Mouse (Mus musculus): ENCODE measurements around the gene Ap1m2. TPM values are rescaled to one million over a fixed set of nuclear protein-coding genes. Genes with fewer than 3 reads are reported as not detected.

The Ap1m2 gene
- polyA plus RNA-seq, 2 experiments: 0.07 to 0.24 TPM

GRCm38 (mm10) chr9:21287571-21288402, 24.4 kb downstream of the Ap1m2 start, which contains the start of gene Kri1:
Gene Kri1, minus strand, starts transcription at chr9:21287969.
- peaks cover 32% of the 10 kb centered on the region for H3K36me3 ChIP-seq (replicated peaks; ENCODE audit: control insufficient read depth, insufficient read depth, low read depth)
- under 1% methylated on average over 59 of the region's 59 CpGs for WGBS (ENCODE audit: insufficient replicate concordance)

DNA sequence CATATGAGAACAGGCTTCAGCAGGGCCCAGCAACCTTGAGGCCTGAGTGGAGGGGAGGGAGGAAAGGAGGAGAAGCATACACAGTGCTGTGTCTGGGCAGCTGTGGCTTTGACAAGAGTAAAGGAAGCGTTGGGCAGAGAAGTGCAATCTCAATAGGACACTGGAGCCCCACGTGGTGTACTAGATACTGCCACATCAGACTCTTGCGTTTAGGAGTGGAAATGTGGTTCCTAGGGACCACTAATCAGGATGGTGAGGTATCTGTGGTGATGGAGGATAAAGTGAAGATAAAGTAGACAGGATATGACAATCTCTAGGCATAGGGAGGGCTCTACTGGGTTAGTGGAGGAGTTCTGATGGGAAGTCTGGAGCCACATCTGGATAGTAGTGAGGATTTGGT, 25.4 kb downstream of the Ap1m2 start:
- Histone ChIP-seq H3K9me3 (ENCODE audit: control insufficient read depth, low read length) (no peaks in the 10 kb centered on the region), H3K27me3 (ENCODE audit: control insufficient read depth, insufficient read depth, low read length) (no peaks in the 10 kb centered on the region), H3K36me3 (replicated peaks; ENCODE audit: control insufficient read depth, insufficient read depth, low read depth) (peaks cover 40% of the 10 kb centered on the region), H3K4me1 (replicated peaks; ENCODE audit: control insufficient read depth in 2 of 2, insufficient read depth in 2 of 2, low read length in 1 of 2) (peaks cover 23 to 24% of the 10 kb centered on the region in 2 experiments), H3K4me3 (ENCODE audit: insufficient read depth in 1 of 2, low read depth in 2 of 2, low read length in 2 of 2) (peak overlapping the region; percentile 89 to 92), H3K4me2 (ENCODE audit: low read depth) (peak overlapping the region; percentile 80), H3K27ac (peak overlapping the region; percentile 79), H3K9ac (replicated peaks) (peak overlapping the region; percentile 89)
- no peak for DNase-seq (ENCODE audit: low read depth in 3 of 3, low spot score in 3 of 3)
- TF ChIP-seq CTCF (IDR thresholded peaks at IDR 0.05; ENCODE audit: low read depth): no peak
- TF ChIP-seq EP300 (IDR thresholded peaks at IDR 0.05; ENCODE audit: low read depth): no peak
- no peak for ATAC-seq (ENCODE audit: insufficient read depth)
- WGBS (ENCODE audit: insufficient replicate concordance): 5% methylated on average over 3 of the region's 3 CpGs

More at GRCm38 (mm10) chr9:21287571-21288402, 24.4 kb downstream of the Ap1m2 start, which contains the start of gene Kri1:
- ATAC-seq (ENCODE audit: insufficient read depth): peak; percentile 74
- Histone ChIP-seq H3K4me3 (ENCODE audit: insufficient read depth in 1 of 2, low read depth in 2 of 2, low read length in 2 of 2) (peak within 1 kb of the TSS; percentile 92), H3K4me2 (ENCODE audit: low read depth) (peak within 1 kb of the TSS; percentile 80), H3K27ac (peak within 1 kb of the TSS; percentile 87), H3K9me3 (ENCODE audit: control insufficient read depth, low read length) (no peaks in the 10 kb centered on the region), H3K27me3 (ENCODE audit: control insufficient read depth, insufficient read depth, low read length) (no peaks in the 10 kb centered on the region), H3K4me1 (replicated peaks; ENCODE audit: control insufficient read depth in 2 of 2, insufficient read depth in 2 of 2, low read length in 1 of 2) (peaks cover 27% of the 10 kb centered on the region in 2 experiments), H3K9ac (replicated peaks) (peak within 1 kb of the TSS; percentile 96)
- peak; percentile 99 to 100 (median 99) for DNase-seq (ENCODE audit: low read depth in 3 of 3, low spot score in 3 of 3)
- TF ChIP-seq EP300 (IDR thresholded peaks at IDR 0.05; ENCODE audit: low read depth) (peak; percentile 51), CTCF (IDR thresholded peaks at IDR 0.05; ENCODE audit: low read depth) (no peak; the same call in 1 of the 2 replicates)

DNA sequence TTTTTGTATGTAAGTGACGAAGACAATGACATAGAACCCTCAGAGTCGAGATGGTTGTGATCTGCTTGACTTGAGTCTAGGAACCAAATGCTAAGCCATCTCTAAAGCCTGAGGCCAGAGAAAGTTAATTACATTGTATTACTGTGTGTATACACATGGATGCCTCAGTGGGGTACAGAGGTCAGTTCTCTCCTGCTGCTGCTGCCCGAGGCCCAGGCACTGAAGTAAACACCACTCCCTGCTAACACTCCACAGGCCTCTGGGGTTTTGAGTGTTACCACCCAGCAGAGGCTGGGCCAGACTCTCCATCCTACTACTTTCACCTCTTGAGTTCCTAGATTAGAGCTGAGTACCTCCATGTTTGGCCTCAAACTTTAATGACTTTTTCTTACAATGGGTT, 28.1 kb downstream of the Ap1m2 start:
- no peak for DNase-seq (ENCODE audit: low read depth in 3 of 3, low spot score in 3 of 3)
- Histone ChIP-seq H3K4me2 (ENCODE audit: low read depth) (no peak overlapping the region), H3K27me3 (ENCODE audit: control insufficient read depth, insufficient read depth, low read length) (no peaks in the 10 kb centered on the region), H3K9me3 (ENCODE audit: control insufficient read depth, low read length) (no peaks in the 10 kb centered on the region), H3K36me3 (replicated peaks; ENCODE audit: control insufficient read depth, insufficient read depth, low read depth) (peaks cover 57% of the 10 kb centered on the region), H3K9ac (replicated peaks) (no peak overlapping the region), H3K4me3 (ENCODE audit: insufficient read depth in 1 of 2, low read depth in 2 of 2, low read length in 2 of 2) (no peak overlapping the region), H3K27ac (no peak overlapping the region), H3K4me1 (replicated peaks; ENCODE audit: control insufficient read depth in 2 of 2, insufficient read depth in 2 of 2, low read length in 1 of 2) (peaks cover 17 to 19% of the 10 kb centered on the region in 2 experiments)
- TF ChIP-seq EP300 (IDR thresholded peaks at IDR 0.05; ENCODE audit: low read depth): no peak
- no peak for TF ChIP-seq CTCF (IDR thresholded peaks at IDR 0.05; ENCODE audit: low read depth)
- WGBS (ENCODE audit: insufficient replicate concordance): 80% methylated on average over 3 of the region's 3 CpGs
- no peak for ATAC-seq (ENCODE audit: insufficient read depth)

GRCm38 (mm10) chr9:21283591-21283990, 28.5 kb downstream of the Ap1m2 start:
- Histone ChIP-seq H3K27ac (no peak overlapping the region), H3K27me3 (ENCODE audit: control insufficient read depth, insufficient read depth, low read length) (no peaks in the 10 kb centered on the region), H3K36me3 (replicated peaks; ENCODE audit: control insufficient read depth, insufficient read depth, low read depth) (peaks cover 53% of the 10 kb centered on the region), H3K4me2 (ENCODE audit: low read depth) (no peak overlapping the region), H3K4me1 (replicated peaks; ENCODE audit: control insufficient read depth in 2 of 2, insufficient read depth in 2 of 2, low read length in 1 of 2) (peaks cover 13 to 15% of the 10 kb centered on the region in 2 experiments), H3K9me3 (ENCODE audit: control insufficient read depth, low read length) (no peaks in the 10 kb centered on the region), H3K9ac (replicated peaks) (no peak overlapping the region), H3K4me3 (ENCODE audit: insufficient read depth in 1 of 2, low read depth in 2 of 2, low read length in 2 of 2) (no peak overlapping the region)
- DNase-seq (ENCODE audit: low read depth in 3 of 3, low spot score in 3 of 3) (no peak), ATAC-seq (ENCODE audit: insufficient read depth) (no peak)
- 81% methylated on average over 5 of the region's 5 CpGs for WGBS (ENCODE audit: insufficient replicate concordance)
- TF ChIP-seq CTCF (IDR thresholded peaks at IDR 0.05; ENCODE audit: low read depth) (peak; percentile 43), EP300 (IDR thresholded peaks at IDR 0.05; ENCODE audit: low read depth) (no peak)

- ATAC-seq (ENCODE audit: insufficient read depth) (no peak), DNase-seq (ENCODE audit: low read depth in 3 of 3, low spot score in 3 of 3) (no peak)
- Histone ChIP-seq H3K9ac (replicated peaks) (no peak overlapping the region), H3K4me2 (ENCODE audit: low read depth) (no peak overlapping the region), H3K27ac (no peak overlapping the region), H3K4me1 (replicated peaks; ENCODE audit: control insufficient read depth in 2 of 2, insufficient read depth in 2 of 2, low read length in 1 of 2) (peaks cover 12 to 18% of the 10 kb centered on the region in 2 experiments), H3K36me3 (replicated peaks; ENCODE audit: control insufficient read depth, insufficient read depth, low read depth) (peaks cover 77% of the 10 kb centered on the region), H3K27me3 (ENCODE audit: control insufficient read depth, insufficient read depth, low read length) (no peaks in the 10 kb centered on the region), H3K4me3 (ENCODE audit: insufficient read depth in 1 of 2, low read depth in 2 of 2, low read length in 2 of 2) (no peak overlapping the region), H3K9me3 (ENCODE audit: control insufficient read depth, low read length) (no peaks in the 10 kb centered on the region)
- 89% methylated on average over 5 of the region's 5 CpGs for WGBS (ENCODE audit: insufficient replicate concordance)
- TF ChIP-seq EP300 (IDR thresholded peaks at IDR 0.05; ENCODE audit: low read depth): no peak
- TF ChIP-seq CTCF (IDR thresholded peaks at IDR 0.05; ENCODE audit: low read depth): no peak
Measured at GRCm38 (mm10) chr9:21277776-21278175, 34.4 kb downstream of the Ap1m2 start.

Data from liver, embryonic 14.5 days (tissue).